Mouse (Mus musculus): Measurements from ENCODE around the gene Basp1.
A peak's percentile ranks its signal among the peaks of the same experiment; 100 is the strongest.

Basp1 gene

GRCm38 (mm10) chr15:25364160-25364818, 49.3 kb downstream of the Basp1 start:
- DNase-seq (ENCODE audit: extremely low spot score, low spot score) = peak; percentile 45

GRCm38 (mm10) chr15:25363636-25364035, 49.9 kb downstream of the Basp1 start:
- no peak for DNase-seq (ENCODE audit: extremely low spot score, low spot score)

DNA sequence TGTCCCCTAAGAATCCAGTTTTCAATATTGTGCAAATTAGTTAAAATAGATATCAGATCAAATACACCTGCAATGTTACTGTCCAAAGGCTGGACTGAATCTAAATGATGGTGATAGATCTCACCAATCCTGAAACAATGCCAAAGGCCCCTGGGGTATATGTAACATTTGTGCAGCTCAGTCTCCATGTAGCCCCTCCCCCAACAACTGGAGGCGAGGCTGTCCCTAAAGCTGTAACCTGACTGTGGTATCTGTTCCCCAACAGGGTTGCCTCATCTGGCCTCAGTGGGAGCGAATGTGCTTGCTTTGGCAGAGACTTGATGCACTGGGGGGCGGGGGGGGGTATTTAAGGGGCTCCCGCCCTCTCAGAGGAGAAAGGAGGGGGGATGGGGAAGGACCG, 52.7 kb downstream of the Basp1 start:
- no peak for DNase-seq (ENCODE audit: extremely low spot score, low spot score)

- DNase-seq (ENCODE audit: extremely low spot score, low spot score) = no peak
These were observed 54.9 kb downstream of the Basp1 start for GRCm38 (mm10) chr15:25358680-25359097.

GRCm38 (mm10) chr15:25355339-25355738, 58.2 kb downstream of the Basp1 start:
- no peak for DNase-seq (ENCODE audit: extremely low spot score, low spot score)

DNA sequence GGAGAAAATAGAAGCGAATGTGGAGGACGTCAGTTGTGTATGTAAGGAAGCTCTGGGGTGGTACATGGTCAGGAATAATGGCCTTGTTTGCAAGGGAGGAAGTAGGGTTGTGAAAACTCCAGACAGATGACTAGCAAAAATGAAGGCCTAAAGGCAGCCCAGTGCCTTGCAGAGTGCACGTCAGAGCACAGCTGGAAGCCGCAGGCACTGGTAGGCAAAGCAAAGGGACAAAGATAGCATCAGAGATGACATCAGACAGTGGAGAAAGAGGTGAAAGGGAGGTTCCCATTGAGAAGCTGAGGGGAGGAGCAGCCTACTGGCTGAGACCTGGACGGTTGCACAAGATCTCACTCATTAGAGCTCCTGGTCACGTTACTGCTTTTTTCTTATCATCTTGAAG, 58.8 kb downstream of the Basp1 start:
- DNase-seq (ENCODE audit: extremely low spot score, low spot score) = no peak

DNA sequence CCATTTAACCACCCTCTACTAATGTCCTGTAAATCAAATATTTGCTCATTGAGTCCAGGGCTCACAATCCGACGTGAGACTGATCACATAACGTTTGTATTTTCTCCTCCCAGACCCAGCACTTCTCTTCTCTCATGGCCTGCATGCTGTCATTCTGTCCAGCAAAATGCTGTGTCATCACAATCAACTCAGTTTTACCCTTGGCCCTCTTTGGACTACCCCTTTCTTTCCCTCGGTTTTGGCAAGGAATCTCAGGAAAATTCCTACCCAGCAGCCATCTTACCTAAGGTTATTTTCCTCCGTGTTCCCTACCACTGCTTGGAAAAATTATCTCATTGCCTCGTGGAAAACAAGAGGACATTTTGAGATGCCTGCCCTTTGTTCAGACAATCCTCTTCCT, 60.1 kb downstream of the Basp1 start:
- no peak for DNase-seq (ENCODE audit: extremely low spot score, low spot score)

- DNase-seq (ENCODE audit: extremely low spot score, low spot score) = no peak
These were observed 70.3 kb downstream of the Basp1 start for GRCm38 (mm10) chr15:25343263-25343662.

GRCm38 (mm10) chr15:25335277-25335676, 78.3 kb downstream of the Basp1 start:
- DNase-seq (ENCODE audit: extremely low spot score, low spot score) = no peak

DNA sequence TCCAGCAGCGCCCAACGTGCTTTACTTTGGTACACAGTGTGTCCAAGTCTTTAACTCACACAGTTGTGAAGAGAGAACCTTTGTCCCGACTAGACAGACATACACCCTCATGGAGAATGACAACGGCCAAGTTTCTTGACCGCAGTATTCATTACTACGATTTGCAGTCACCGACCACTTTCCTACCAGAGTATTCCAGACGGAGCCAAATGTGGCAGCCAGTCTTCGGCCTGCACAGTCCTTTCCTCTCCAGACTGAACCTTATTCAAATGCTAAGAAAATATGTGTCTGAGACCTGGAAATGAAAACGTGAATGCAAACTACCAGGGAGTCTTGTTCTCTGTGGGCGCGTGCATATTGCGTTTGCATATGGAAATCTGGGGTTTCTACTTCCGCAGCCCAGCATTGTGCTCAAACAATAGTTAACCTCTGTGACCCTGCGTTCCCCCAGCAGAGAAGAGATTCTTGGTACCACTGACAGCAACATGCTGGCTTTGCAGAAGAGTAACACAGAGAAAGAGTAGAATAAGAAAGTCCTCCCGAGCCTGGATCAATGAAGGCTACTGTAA, 81.6 kb downstream of the Basp1 start:
- DNase-seq (ENCODE audit: extremely low spot score, low spot score) = no peak

DNA sequence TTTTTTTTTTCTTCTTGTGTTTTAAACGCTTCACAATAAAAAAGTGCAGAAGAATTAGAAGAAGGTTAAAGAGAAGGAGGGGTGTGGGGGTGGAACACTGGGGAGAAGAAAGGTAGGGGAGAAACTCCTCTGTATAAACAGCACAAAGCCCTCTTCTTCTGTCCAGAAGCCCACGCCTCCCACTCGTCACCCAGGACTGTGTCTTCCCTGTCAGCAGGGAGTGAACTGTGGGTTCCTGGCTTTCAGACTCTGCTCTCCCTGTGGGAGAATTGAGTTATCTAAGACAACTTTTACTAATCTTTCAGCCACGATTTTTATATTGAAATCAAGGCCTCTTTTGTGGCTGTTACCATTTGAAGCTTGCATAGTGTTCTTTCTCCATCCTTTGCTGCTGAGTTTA, 82.6 kb downstream of the Basp1 start:
- no peak for DNase-seq (ENCODE audit: extremely low spot score, low spot score)

DNA sequence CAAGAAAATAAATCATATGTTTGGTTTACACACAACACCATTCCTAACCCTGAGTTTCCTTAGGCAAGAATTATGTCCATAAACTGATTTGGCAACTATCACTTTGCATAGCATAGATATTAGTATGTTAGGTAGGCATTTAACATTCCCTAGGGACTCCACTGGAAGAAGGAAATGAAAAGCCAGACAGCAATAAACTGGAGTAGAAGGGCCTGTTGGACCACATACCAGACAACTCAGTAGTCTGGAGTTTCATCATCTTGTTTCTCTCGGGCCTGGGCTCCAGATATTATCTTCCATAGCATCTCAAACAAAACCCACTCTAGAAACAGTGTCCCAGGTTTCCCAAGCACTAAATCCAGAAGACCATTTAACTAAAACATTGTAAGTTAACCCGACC, 91.0 kb downstream of the Basp1 start:
- DNase-seq (ENCODE audit: extremely low spot score, low spot score) = no peak

GRCm38 (mm10) chr15:25322111-25322510, 91.5 kb downstream of the Basp1 start:
- no peak for DNase-seq (ENCODE audit: extremely low spot score, low spot score)

- DNase-seq (ENCODE audit: extremely low spot score, low spot score) = no peak
These were observed 91.9 kb downstream of the Basp1 start for GRCm38 (mm10) chr15:25321636-25322035.

- DNase-seq (ENCODE audit: extremely low spot score, low spot score) = no peak
These were observed 99.1 kb downstream of the Basp1 start for GRCm38 (mm10) chr15:25314471-25314870.
